Mouse (Mus musculus) limb, embryonic 12.5 days (tissue): ENCODE results near the gene Rora. TPM values are rescaled to one million over a fixed set of nuclear protein-coding genes. Genes with fewer than 3 reads are reported as not detected.
A peak's percentile ranks its signal among the peaks of the same experiment; 100 is the strongest.

Source experiments
- ATAC-seq: fragments of 200-750 bp; cut with Nextera tagmentation; 2 replicates; pipeline ENCODE4 v1.8.0; 2017; ENCODE audit warnings: low read depth, moderate TSS enrichment; ENCODE audit not compliant: insufficient number of reproducible peaks, insufficient read depth, low FRiP score, low TSS enrichment
- H3K27ac ChIP-seq: fragments of 300-500 bp; sonication (generic); 2 replicates; pipeline ENCODE4 v1.5.1; 2016; ENCODE audit warnings: mild to moderate bottlenecking, moderate library complexity
- H3K27me3 ChIP-seq: fragments of 300-500 bp; sonication (generic); 2 replicates; pipeline ENCODE4 v1.6.1; 2016; ENCODE audit warnings: mild to moderate bottlenecking, moderate library complexity
- H3K36me3 ChIP-seq: fragments of 300-500 bp; sonication (generic); 2 replicates; pipeline ENCODE4 v1.6.1; 2016; ENCODE audit warnings: mild to moderate bottlenecking, moderate library complexity
- H3K4me1 ChIP-seq: fragments of 300-500 bp; sonication (generic); replicated peaks from 2 replicates; pipeline ENCODE4 v1.6.1; 2016
- H3K4me2 ChIP-seq: fragments of 300-500 bp; sonication (generic); 2 replicates; pipeline ENCODE4 v1.6.1; 2016; ENCODE audit warnings: mild to moderate bottlenecking, moderate library complexity
- H3K4me3 ChIP-seq: fragments of 300-500 bp; sonication (generic); replicated peaks from 2 replicates; pipeline ENCODE4 v1.5.1; 2016; ENCODE audit warnings: mild to moderate bottlenecking
- H3K9ac ChIP-seq: fragments of 300-500 bp; sonication (generic); replicated peaks from 2 replicates; pipeline ENCODE4 v1.6.1; 2016; ENCODE audit warnings: mild to moderate bottlenecking, moderate library complexity
- H3K9me3 ChIP-seq: fragments of 300-500 bp; sonication (generic); 2 replicates; pipeline ENCODE4 v1.6.1; 2016; ENCODE audit warnings: mild to moderate bottlenecking, moderate library complexity
- WGBS: fragments of 180-500 bp; shearing (Covaris S2); methylation state at CpG from one replicate; pipeline ENCODE4 v1.1.7; 2016; 5-methylcytosine and 5-hydroxymethylcytosine counted together
- polyA plus RNA-seq: library from polyadenylated mRNA; unstranded; fragments of >200 nt; fragmentation: Nextera tagmentation; extraction: Ambion mirVana; gene quantifications from 2 replicates; pipeline ENCODE4 v1.2.1, GENCODE M21; 2016

Gene Rora
- polyA plus RNA-seq, 1 experiment from 2014 or later, result 6.0 TPM

DNA sequence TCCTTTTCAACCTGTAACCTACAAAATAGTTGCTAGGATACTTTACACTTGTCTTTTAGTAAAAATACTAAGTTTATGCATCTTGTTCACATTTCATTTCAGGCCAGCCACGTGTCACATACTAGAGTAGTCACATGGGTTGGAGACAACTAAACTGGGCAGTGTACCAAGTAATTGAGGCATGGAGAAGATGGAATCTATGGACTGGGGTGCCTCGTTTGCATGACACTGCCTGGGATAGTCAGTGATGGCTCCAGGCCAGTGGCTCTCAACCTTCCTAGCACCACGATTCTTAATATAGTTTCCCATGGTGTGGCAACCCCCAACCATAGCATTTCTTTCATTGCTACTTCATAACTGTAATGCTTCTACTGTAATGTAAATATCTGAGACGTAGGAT lies 198.6 kb downstream of the Rora start:
- H3K27ac ChIP-seq, result no peak overlapping the region
- 83% methylated on average over 4 of the region's 4 CpGs for WGBS
- H3K27me3 ChIP-seq, result no peaks in the 10 kb centered on the region
- H3K4me2 ChIP-seq, result no peak overlapping the region
- no peaks in the 10 kb centered on the region for H3K36me3 ChIP-seq
- H3K4me3 ChIP-seq, result no peak overlapping the region
- H3K9me3 ChIP-seq, result no peaks in the 10 kb centered on the region
- no peak for ATAC-seq
- H3K9ac ChIP-seq, result no peak overlapping the region
- H3K4me1 ChIP-seq, result peaks cover 23% of the 10 kb centered on the region

DNA sequence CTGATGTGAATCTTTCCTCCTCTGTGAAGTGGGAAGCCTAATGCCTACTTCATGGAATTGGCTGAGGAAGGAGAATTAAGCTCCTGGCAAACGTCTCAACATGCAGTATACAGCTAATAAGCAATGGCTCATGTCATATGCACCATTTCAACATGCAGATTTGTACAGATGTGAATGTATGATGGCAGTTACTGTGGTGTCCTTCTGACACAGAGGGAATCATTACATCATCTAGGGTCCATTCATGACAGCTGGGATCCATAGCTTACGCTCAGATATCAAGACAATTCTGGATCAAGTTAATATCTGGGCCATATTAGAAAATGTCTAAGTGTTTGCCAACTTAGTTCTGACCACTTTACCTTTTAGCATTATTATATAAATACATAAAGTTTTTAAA lies 199.3 kb downstream of the Rora start:
- H3K36me3 ChIP-seq, result no peaks in the 10 kb centered on the region
- WGBS, result 83% methylated on average over 2 of the region's 2 CpGs

DNA sequence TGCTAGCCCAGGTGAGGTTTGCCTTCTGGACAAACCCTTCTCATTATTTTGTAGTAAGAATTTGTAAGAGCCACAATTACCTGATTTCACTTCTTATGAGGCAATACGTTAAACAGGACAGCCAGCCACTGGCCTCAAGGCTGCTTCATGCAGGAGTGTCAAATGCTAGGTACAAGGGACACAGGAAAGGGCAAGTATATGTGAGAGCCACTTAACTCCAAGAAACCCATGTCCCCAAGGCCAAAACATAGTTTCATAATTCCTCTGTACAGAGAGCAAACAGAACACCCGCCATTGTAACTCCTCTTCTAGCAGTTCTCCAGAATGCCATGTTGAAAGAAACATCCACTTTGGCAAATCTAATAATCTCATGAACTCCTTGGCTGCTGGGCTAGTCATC lies 205.9 kb downstream of the Rora start:
- H3K36me3 ChIP-seq, result no peaks in the 10 kb centered on the region
- 78% methylated on average over 2 of the region's 2 CpGs for WGBS
- ATAC-seq, result no peak
- no peaks in the 10 kb centered on the region for H3K27me3 ChIP-seq
- peaks cover 10% of the 10 kb centered on the region for H3K9me3 ChIP-seq
- peaks cover 19% of the 10 kb centered on the region for H3K4me1 ChIP-seq
- H3K4me3 ChIP-seq, result no peak overlapping the region
- no peak overlapping the region for H3K9ac ChIP-seq
- no peak overlapping the region for H3K4me2 ChIP-seq
- no peak overlapping the region for H3K27ac ChIP-seq

More for the DNA sequence above, 199.3 kb downstream of the Rora start:
- no peak for ATAC-seq
- H3K9ac ChIP-seq, result no peak overlapping the region
- H3K4me1 ChIP-seq, result peaks cover 23% of the 10 kb centered on the region
- H3K27ac ChIP-seq, result no peak overlapping the region
- H3K4me2 ChIP-seq, result no peak overlapping the region
- no peaks in the 10 kb centered on the region for H3K9me3 ChIP-seq
- no peak overlapping the region for H3K4me3 ChIP-seq
- no peaks in the 10 kb centered on the region for H3K27me3 ChIP-seq

DNA sequence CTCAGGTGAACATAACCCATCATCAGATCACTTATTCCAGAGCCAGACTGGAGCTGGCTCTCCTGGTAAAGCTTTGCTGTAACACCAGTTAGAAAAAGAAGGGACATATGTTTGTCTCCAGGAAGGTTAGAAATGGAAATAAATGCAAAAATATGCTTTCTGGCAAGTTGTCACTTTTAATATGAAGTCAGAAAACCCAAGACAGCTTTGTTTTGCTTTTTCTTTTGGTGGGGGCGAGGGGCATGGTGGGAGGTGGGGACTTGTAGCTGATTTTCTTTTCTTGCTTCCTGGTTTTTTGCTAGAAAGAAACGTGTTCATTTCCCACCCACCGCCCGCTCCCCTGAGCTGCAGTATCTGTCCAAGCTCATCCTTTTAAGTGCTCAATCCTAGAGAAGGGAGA lies 212.7 kb downstream of the Rora start:
- peaks cover 26% of the 10 kb centered on the region for H3K4me1 ChIP-seq
- no peaks in the 10 kb centered on the region for H3K36me3 ChIP-seq
- no peak overlapping the region for H3K27ac ChIP-seq
- ATAC-seq, result no peak
- WGBS, result 78% methylated on average over 4 of the region's 4 CpGs
- H3K9me3 ChIP-seq, result peaks cover 10% of the 10 kb centered on the region
- no peak overlapping the region for H3K4me3 ChIP-seq
- no peaks in the 10 kb centered on the region for H3K27me3 ChIP-seq
- H3K9ac ChIP-seq, result no peak overlapping the region
- no peak overlapping the region for H3K4me2 ChIP-seq

DNA sequence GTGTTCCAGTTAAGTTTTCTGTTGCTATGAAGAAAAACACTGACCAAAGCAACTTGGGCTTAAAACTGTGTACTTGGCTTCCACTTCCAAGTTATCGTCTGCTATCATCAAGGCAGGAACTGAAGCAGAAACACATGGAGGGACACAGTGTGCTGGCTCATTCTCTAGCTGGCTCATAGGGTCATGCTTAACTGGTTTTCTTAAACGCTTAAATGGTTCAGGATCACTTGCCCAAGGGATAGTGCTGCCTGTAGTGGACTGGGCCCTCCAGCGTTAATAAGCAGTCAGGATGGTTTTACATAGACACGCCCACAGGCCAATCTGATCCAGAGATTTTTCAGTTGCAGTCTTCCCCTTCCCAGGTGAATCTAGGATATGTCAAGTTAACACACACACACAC lies 220.3 kb downstream of the Rora start:
- H3K4me2 ChIP-seq, result no peak overlapping the region
- no peaks in the 10 kb centered on the region for H3K27me3 ChIP-seq
- 75% methylated on average over 4 of the region's 4 CpGs for WGBS
- H3K9ac ChIP-seq, result no peak overlapping the region
- H3K27ac ChIP-seq, result peak overlapping the region; percentile 29; the same call in 1 of the 2 replicates
- ATAC-seq, result no peak
- H3K36me3 ChIP-seq, result no peaks in the 10 kb centered on the region
- H3K4me3 ChIP-seq, result no peak overlapping the region
- no peaks in the 10 kb centered on the region for H3K9me3 ChIP-seq
- peaks cover 44% of the 10 kb centered on the region for H3K4me1 ChIP-seq

DNA sequence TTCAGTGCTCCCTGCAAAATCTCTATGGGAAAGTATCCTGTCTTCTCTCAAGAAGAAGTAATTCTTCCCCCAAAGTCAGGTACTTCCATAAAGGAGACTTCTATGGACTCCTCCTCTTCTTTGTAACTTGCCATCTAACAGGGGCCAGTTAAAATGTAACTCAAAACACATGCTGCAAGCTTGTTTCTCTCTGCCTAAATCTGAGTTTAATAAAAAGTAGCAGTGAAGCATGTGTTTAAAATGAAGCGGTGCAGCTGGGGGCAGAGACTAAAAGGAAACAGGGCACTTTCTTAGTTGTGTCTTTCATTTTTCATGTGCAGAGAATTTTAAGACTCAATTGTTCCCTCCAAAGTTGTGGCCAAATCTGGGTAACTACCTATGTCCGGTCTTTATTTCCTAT lies 221.0 kb downstream of the Rora start:
- H3K9ac ChIP-seq, result no peak overlapping the region
- ATAC-seq, result peak; percentile 47; the same call in 1 of the 2 replicates
- H3K36me3 ChIP-seq, result no peaks in the 10 kb centered on the region
- peak overlapping the region; percentile 18; the same call in 1 of the 2 replicates for H3K4me2 ChIP-seq
- peak overlapping the region; percentile 31; the same call in 1 of the 2 replicates for H3K27ac ChIP-seq
- H3K4me3 ChIP-seq, result no peak overlapping the region
- no peaks in the 10 kb centered on the region for H3K27me3 ChIP-seq
- H3K9me3 ChIP-seq, result no peaks in the 10 kb centered on the region
- 21% methylated on average over 2 of the region's 2 CpGs for WGBS
- peaks cover 48% of the 10 kb centered on the region for H3K4me1 ChIP-seq

DNA sequence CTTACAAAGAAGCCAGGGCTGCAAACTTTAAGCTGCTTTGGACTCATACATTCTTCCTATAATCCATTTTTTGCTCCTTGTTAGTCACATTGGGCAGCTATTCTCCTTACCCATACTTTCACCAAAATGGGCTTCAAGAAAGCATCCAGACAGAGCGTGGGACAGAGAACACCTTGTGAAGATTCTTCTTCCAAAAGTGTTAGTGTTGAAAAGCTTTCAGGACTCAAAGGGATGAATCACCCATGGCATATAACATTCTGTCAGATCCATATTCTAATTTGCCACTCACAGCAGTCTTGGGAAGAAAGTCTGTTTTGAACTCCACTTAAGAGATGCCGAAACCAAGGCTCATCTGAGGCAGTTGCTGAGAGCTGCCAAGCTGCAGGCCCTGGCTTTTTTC lies 222.2 kb downstream of the Rora start:
- WGBS, result 82% methylated on average over 2 of the region's 2 CpGs
- Histone ChIP-seq H3K36me3 (no peaks in the 10 kb centered on the region), H3K27ac (no peak overlapping the region), H3K4me3 (no peak overlapping the region), H3K9ac (no peak overlapping the region), H3K27me3 (no peaks in the 10 kb centered on the region), H3K9me3 (no peaks in the 10 kb centered on the region), H3K4me2 (no peak overlapping the region), H3K4me1 (peaks cover 53% of the 10 kb centered on the region)
- no peak for ATAC-seq

DNA sequence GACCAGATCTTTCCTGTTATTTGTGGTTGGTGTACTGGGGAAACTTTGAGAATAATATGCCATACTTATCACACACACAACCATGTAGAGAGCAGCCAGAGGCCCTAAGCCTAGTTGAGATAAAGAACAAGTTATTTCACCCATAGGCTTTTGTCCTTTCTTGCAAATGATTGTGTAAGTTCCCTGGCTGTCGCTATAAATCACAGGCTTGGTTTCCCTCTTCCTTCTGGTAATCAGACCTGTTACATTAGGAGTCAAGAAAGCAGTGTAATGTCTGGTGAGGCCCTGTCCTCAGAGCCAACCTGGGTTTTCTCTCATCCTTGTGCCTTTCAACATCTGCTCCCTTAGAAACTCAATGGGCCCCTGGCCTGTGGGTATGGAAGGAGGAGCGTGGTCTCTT lies 222.7 kb downstream of the Rora start:
- no peak overlapping the region for H3K9ac ChIP-seq
- peaks cover 50% of the 10 kb centered on the region for H3K4me1 ChIP-seq
- no peaks in the 10 kb centered on the region for H3K36me3 ChIP-seq
- no peak overlapping the region for H3K4me3 ChIP-seq
- no peak overlapping the region for H3K27ac ChIP-seq
- no peaks in the 10 kb centered on the region for H3K9me3 ChIP-seq
- no peaks in the 10 kb centered on the region for H3K27me3 ChIP-seq
- H3K4me2 ChIP-seq, result no peak overlapping the region
- no peak for ATAC-seq
- WGBS, result 89% methylated on average over 2 of the region's 2 CpGs

DNA sequence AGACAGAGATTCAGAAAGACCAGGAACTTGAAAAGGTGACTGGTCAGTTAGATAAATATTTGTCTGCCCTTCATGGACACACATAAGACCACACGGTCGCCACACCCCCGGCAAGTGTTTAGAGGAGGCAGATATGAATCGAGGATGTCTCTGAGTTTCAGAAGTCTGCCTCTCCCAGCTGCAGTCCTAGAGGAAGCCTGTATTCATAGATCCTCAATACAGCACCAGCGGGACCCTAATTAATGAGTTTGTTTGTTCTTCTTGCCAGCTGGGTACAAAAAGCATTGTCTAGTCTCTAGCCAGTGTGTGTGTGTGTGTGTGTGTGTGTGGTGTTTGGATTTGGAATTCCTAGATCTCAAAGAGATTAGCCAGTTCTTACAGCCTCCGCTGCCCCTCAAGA lies 228.3 kb downstream of the Rora start:
- Histone ChIP-seq H3K9ac (no peak overlapping the region), H3K4me1 (peaks cover 36% of the 10 kb centered on the region), H3K27ac (no peak overlapping the region), H3K4me2 (no peak overlapping the region), H3K36me3 (no peaks in the 10 kb centered on the region), H3K9me3 (no peaks in the 10 kb centered on the region), H3K4me3 (no peak overlapping the region), H3K27me3 (no peaks in the 10 kb centered on the region; the same call in 1 of the 2 replicates)
- ATAC-seq, result no peak
- 73% methylated on average over 6 of the region's 6 CpGs for WGBS

DNA sequence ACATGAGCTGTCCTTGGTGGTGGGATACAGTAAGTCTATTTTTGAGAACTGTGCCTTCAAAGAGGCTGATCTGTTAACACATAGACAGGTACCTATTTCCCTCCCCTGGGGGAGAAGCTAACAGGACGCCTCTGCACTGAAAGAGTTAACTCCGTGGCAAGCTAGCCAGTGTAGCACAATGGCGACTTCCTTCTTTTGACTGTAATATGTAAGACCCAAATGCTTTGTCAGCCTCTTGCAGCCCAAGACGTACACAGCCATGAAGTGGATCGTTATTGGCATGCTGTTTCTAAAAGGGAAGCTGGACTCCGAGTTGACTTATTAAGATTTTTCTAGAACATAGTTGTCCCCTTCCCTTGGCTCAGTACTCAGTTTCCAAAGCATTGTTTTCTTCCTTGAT lies 229.4 kb downstream of the Rora start:
- no peaks in the 10 kb centered on the region for H3K36me3 ChIP-seq
- no peak overlapping the region for H3K9ac ChIP-seq
- ATAC-seq, result no peak
- 60% methylated on average over 6 of the region's 6 CpGs for WGBS
- H3K9me3 ChIP-seq, result no peaks in the 10 kb centered on the region
- no peaks in the 10 kb centered on the region; the same call in 1 of the 2 replicates for H3K27me3 ChIP-seq
- H3K4me2 ChIP-seq, result no peak overlapping the region
- H3K4me1 ChIP-seq, result peaks cover 29% of the 10 kb centered on the region
- H3K27ac ChIP-seq, result no peak overlapping the region
- no peak overlapping the region for H3K4me3 ChIP-seq

DNA sequence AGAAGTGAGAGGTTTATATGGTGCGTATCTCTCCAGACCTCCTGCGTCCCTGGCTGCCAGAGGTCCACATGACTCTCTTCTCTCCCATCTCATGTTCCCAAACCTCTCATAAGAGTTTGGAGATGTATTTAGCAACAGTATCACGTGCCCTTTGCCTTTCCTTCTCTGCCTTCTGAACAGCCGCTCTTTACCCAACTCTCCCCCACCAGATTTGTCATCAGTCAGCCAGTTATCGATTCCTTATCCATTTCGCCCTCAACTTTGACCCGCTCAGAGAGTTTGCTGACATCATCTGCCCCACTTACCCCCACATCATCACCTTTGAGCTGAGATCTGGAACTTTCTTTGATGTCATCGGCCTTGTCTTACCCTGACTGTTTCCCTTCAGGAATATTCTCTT lies 230.1 kb downstream of the Rora start:
- Histone ChIP-seq H3K27ac (no peak overlapping the region), H3K9me3 (no peaks in the 10 kb centered on the region), H3K4me2 (no peak overlapping the region), H3K36me3 (no peaks in the 10 kb centered on the region), H3K27me3 (no peaks in the 10 kb centered on the region; the same call in 1 of the 2 replicates), H3K4me3 (no peak overlapping the region), H3K9ac (no peak overlapping the region), H3K4me1 (peaks cover 29% of the 10 kb centered on the region)
- ATAC-seq, result no peak
- 87% methylated on average over 8 of the region's 8 CpGs for WGBS

DNA sequence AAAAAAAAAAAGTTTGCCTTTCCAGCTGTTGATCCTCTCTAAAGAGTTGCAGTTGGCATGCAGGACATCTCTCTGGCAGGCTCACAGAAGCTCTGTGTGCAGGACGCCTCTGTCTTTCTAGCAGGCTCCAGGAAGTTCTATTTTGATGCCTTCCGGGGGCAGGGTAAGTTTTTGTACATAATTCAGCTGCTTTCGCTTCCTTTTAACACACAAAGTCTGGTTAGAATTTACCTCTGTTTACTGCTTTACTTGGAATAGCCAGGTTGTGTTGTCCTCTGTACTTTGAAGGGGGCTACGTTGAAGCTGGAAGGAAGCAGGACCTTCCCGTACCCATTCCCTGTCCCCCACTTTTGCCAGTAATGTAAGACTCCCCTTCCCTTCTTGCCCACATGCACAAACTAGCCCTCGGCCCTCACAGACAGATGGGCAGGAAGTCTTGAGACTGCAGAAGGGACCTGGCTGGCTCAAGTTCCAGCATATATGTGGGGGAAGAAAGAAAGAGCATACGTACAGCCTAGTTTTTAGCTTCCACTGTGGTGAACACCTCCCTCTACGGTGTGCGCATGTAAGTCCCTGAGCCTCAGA lies 231.0 kb downstream of the Rora start:
- no peak overlapping the region for H3K9ac ChIP-seq
- no peaks in the 10 kb centered on the region for H3K9me3 ChIP-seq
- no peak overlapping the region for H3K4me2 ChIP-seq
- H3K4me1 ChIP-seq, result peaks cover 24% of the 10 kb centered on the region
- WGBS, result 68% methylated on average over 9 of the region's 9 CpGs
- H3K4me3 ChIP-seq, result no peak overlapping the region
- H3K27ac ChIP-seq, result 0 out of 2 replicates have a peak overlapping the region, but pooled peaks have one; percentile 25
- H3K27me3 ChIP-seq, result no peaks in the 10 kb centered on the region; the same call in 1 of the 2 replicates
- no peak for ATAC-seq
- no peaks in the 10 kb centered on the region for H3K36me3 ChIP-seq
